Mouse (Mus musculus): ENCODE measurements at regions not wholly inside any gene's neighbourhood (a gene's known extent, or its start where the extent isn't known, plus 50 kb on each side); places are given as distances from the start of the nearest gene placed in this dataset.

DNA sequence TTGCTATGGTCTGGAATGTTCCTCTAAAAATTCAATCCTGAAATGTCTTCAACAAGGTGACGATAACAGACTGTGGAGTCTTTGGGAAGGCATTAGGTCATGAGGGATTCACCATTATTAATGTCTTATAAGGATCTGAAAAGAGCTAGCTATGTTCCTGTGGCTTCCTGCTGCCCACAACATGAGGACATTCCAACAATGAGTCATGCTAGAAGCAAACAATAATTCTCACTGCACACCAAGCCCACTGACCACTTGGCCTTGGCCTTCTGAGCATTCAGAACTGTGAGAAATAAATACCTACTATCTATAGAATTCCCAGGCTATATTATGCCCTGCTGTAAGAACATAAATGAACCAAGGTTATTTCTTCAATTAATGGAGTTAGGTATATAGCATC, 433.9 kb downstream of the Gpam start:
- H3K36me3 ChIP-seq (ENCODE audit: insufficient read depth, low read length) = no peaks in the 10 kb centered on the region
- no peak overlapping the region for H3K4me3 ChIP-seq (replicated peaks; ENCODE audit: low read length)
- H3K27me3 ChIP-seq (ENCODE audit: insufficient read depth, low read length) = no peaks in the 10 kb centered on the region
- H3K9me3 ChIP-seq (ENCODE audit: low read length) = no peaks in the 10 kb centered on the region
- H3K4me1 ChIP-seq (replicated peaks; ENCODE audit: low read depth, low read length) = no peaks in the 10 kb centered on the region
- TF ChIP-seq POU5F1 (IDR thresholded peaks at IDR 0.05; ENCODE audit: borderline replicate concordance, low read length) (no peak), NANOG (IDR thresholded peaks at IDR 0.05; ENCODE audit: borderline replicate concordance, low read length) (no peak)

DNA sequence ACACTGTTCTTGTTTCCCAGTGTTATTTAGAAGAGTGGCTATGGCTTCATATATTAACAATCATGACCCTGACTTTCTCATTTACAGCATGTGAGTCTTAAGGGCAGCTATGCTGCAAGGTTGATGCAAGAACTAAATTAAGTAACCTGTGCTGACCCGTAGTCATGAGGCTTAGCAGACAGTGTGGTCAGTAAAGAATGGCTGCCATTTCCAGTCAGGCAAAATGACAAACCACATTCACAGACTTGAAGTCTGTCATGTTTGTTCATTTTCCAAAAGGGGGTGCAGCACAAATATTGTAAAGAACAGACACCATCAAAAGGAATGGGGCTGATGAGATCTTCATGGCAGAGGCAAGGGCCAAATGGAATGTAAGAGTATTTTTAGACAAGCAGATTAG, 435.2 kb downstream of the Gpam start:
- Histone ChIP-seq H3K9me3 (ENCODE audit: low read length) (no peaks in the 10 kb centered on the region), H3K36me3 (ENCODE audit: insufficient read depth, low read length) (no peaks in the 10 kb centered on the region)
- TF ChIP-seq CTCF (conservative IDR thresholded peaks at IDR 0.05; ENCODE audit: low read length) = no peak
- no peak for TF ChIP-seq NANOG (IDR thresholded peaks at IDR 0.05; ENCODE audit: borderline replicate concordance, low read length)
- no peak for TF ChIP-seq POU5F1 (IDR thresholded peaks at IDR 0.05; ENCODE audit: borderline replicate concordance, low read length)

DNA sequence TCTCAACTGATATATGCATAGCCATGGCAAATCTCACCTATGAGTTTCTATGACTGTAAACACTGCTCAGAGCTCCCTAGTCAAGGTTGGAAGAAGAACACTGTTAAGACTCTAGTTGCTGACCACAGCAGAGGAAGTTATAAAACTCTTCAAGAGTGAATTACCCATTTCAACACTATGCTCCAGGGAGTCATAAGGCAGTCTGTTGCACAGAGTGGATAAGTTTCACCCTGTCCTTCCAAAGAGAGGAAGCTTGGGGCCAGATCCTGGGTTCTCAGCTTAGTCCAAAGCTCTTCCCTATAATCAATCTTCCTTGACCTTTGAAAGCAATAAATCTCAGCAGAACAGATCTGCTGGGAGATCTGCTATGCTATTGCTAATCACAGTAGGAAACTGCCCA, 438.4 kb downstream of the Gpam start:
- TF ChIP-seq CTCF (conservative IDR thresholded peaks at IDR 0.05; ENCODE audit: low read length) (no peak), NANOG (IDR thresholded peaks at IDR 0.05; ENCODE audit: borderline replicate concordance, low read length) (no peak), POU5F1 (IDR thresholded peaks at IDR 0.05; ENCODE audit: borderline replicate concordance, low read length) (no peak)
- Histone ChIP-seq H3K27me3 (ENCODE audit: insufficient read depth, low read length) (no peaks in the 10 kb centered on the region), H3K4me3 (replicated peaks; ENCODE audit: low read length) (no peak overlapping the region), H3K4me1 (replicated peaks; ENCODE audit: low read depth, low read length) (no peaks in the 10 kb centered on the region), H3K9me3 (ENCODE audit: low read length) (no peaks in the 10 kb centered on the region), H3K36me3 (ENCODE audit: insufficient read depth, low read length) (no peaks in the 10 kb centered on the region)

More for the DNA sequence above, 435.2 kb downstream of the Gpam start:
- Histone ChIP-seq H3K27me3 (ENCODE audit: insufficient read depth, low read length) (no peaks in the 10 kb centered on the region), H3K4me3 (replicated peaks; ENCODE audit: low read length) (no peak overlapping the region), H3K4me1 (replicated peaks; ENCODE audit: low read depth, low read length) (no peaks in the 10 kb centered on the region)

DNA sequence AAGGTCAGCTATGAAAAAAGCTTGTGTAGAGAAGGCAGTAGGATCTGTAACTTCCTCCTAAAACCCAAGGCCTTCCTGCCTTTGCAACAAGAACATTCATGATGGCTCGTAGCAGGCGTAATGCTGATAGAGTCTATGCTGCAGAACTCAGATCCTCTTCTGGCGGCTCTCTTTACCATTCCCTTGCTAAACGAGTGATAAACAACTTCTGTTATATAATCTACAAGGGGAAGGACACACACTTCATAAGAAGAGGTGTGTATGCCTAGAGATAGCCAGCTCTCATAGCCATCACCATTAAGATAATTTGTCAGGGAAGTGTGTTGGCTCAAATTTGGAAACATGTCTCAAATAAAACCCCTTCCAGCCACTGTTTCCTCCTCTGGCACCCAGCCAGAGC, 441.9 kb downstream of the Gpam start:
- Histone ChIP-seq H3K9me3 (ENCODE audit: low read length) (no peaks in the 10 kb centered on the region), H3K4me3 (replicated peaks; ENCODE audit: low read length) (no peak overlapping the region), H3K4me1 (replicated peaks; ENCODE audit: low read depth, low read length) (no peaks in the 10 kb centered on the region), H3K27me3 (ENCODE audit: insufficient read depth, low read length) (no peaks in the 10 kb centered on the region), H3K36me3 (ENCODE audit: insufficient read depth, low read length) (no peaks in the 10 kb centered on the region)
- TF ChIP-seq NANOG (IDR thresholded peaks at IDR 0.05; ENCODE audit: borderline replicate concordance, low read length) = no peak
- no peak for TF ChIP-seq POU5F1 (IDR thresholded peaks at IDR 0.05; ENCODE audit: borderline replicate concordance, low read length)
- no peak for TF ChIP-seq CTCF (conservative IDR thresholded peaks at IDR 0.05; ENCODE audit: low read length)

Data from E14TG2a.4 (cell line).